Mouse (Mus musculus) gastrocnemius, postnatal 14 days (tissue): ENCODE measurements at regions not wholly inside any gene's neighbourhood (a gene's known extent, or its start where the extent isn't known, plus 50 kb on each side); places are given as distances from the start of the nearest gene placed in this dataset.

Experiments
- DNase-seq: peaks from one replicate; pipeline ENCODE4 v3.0.0; 2021; ENCODE audit warnings: mixed read lengths
- intact Hi-C: fragments of 180-260 bp; cut with DNase I; formaldehyde crosslinking; loops from one replicate; pipeline ENCODE4 v1.15.1; 2025; ENCODE audit warnings: low total_unique reads

DNA sequence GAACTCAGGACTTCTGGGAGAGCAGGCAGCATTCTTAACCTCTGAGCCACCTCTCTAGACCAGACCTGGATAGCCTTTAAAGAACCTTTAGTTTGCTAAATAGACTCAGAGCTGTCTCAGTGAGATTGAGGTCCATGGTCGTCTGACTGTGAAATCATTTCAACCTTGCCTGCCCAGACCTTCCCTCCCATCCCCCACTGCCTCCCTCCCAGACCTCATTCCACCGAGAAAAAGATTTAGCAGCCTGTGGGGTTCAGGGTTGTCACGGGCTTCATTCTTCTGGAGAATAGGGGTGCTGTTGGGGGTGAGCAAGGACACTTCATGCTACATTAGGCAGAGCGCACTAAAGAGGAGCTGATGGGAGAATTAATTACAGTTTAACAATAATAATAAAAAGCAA lies 126.7 kb upstream of the Neo1 start:
- intact Hi-C loops: no loop called here

GRCm38 (mm10) chr9:59157663-59158062 lies 121.4 kb upstream of the Neo1 start:
- intact Hi-C loops: no loop called here
- DNase-seq: no peak

More for the DNA sequence above, 126.7 kb upstream of the Neo1 start:
- no peak for DNase-seq

- DNase-seq: no peak
- intact Hi-C loops: no loop called here
These were observed 117.7 kb upstream of the Neo1 start for GRCm38 (mm10) chr9:59153945-59154344.

- DNase-seq: no peak
- intact Hi-C loops: no loop called here
These were observed 116.9 kb upstream of the Neo1 start for GRCm38 (mm10) chr9:59153126-59153525.

- intact Hi-C loops: no loop called here
- DNase-seq: no peak
These were observed 108.1 kb upstream of the Neo1 start for GRCm38 (mm10) chr9:59144256-59144800.

DNA sequence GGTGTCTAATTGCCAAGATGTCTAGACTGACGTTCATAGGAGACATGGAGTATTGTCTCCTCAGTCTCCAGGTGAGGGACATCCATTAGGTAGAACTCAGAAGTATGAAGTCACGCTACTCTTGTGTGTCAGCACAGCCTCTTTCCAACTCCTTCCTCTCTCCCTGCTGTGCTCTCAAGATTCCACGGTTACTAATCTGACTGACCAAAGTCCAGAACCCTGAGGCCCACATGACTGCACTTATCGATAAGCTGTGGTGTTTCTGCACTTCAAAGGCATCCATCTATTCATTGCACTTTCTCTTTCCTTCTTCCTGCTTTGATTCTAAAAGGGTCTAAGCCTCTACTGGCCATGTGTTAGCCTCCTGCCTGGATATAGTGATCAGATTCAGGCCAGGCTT lies 107.4 kb upstream of the Neo1 start:
- intact Hi-C loops: no loop called here

DNA sequence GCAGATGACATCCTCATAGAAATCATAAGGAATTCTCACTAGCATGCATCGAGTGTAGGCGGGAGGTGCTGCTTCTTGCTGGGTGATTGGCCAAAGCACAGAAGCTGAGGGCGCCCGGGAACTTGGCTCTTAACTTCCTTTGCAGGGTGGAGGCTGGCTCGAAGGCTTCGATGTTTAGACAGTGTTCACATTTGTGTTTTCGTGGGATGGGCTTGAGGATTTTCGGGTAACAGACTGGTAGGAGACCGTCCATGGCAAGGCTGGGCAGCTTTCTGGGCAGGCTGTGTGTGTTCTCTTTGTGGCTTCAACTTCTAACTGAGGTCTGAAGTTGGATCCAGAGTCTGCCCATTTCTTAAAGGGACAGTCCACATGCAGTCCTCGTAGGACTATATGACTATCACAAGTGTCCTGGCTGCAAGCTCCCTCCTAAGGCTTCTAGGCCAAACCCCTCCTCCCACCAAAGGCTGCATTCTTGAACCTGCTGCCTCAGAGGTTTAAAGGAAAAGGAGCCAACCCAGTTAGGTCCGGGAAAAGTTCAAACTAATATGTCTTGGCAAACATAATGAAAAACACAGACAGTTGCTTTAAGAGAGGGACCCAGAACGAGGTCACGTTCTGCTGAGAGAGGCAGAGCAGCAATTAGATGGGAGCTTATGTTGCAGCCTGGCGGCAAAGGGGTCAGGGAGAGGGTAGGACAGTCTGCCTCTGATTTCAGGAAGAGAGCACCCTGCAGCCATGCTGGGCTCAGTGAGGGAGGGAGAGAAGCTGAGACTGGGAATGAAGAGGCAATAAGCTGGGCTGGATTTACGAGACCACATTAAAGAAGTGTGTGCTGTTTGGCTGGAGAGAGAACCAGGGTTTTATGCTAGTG lies 98.2 kb upstream of the Neo1 start:
- intact Hi-C loops: no loop called here

More for the DNA sequence above, 107.4 kb upstream of the Neo1 start:
- DNase-seq: no peak

DNA sequence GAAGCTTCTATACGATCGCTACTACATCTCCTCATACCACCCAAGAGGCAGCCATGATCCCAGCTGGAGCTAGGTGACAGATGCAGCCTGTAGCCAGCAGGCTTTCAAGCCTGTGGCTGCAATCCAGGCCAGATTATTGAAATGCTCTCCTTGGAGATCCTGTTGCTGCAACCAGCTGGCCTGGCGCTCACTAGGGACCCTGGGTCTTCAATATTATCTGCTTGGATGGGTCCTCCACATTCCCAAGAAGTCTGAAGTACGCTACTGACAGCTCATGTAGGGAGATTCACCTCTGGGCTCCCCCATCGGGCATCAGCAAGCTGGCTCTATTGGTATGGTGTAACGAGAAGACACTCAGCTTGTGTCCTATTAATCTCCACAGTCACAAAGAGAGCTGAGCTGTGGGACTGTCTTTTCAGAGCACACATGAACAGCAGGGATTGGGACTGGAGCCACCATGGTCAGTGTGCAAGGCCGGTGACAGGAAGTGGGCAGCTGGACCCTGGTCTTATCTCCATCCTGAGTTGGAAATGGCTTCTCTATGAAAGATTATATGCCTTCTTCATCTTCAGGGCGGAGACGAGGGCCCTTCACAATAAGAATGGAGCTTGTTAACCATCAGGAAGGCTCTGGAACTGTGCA lies 93.6 kb upstream of the Neo1 start:
- DNase-seq: peak; percentile 33
- intact Hi-C loops: no loop called here

More for the DNA sequence above, 98.2 kb upstream of the Neo1 start:
- peak; percentile 55 for DNase-seq

DNA sequence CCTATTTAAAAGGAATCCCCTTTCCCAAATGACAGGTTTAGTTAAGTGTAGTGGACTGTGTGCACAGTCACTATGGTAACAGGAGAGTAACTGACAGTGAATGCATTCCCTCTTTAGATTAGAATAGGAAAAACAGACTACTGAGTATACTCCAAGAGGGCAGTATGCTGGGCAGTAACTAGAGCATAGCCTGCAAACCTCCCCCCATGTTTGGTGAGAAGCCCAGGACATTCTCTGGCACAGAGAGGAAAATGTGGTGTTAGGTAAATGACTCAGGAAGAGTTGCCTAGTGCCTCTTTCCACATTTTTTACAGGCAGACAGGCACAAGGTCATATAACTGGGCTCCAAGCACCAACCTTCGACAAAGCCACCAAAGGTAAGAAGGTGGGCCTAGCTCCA lies 93.0 kb upstream of the Neo1 start:
- DNase-seq: peak; percentile 20
- intact Hi-C loops: no loop called here

DNA sequence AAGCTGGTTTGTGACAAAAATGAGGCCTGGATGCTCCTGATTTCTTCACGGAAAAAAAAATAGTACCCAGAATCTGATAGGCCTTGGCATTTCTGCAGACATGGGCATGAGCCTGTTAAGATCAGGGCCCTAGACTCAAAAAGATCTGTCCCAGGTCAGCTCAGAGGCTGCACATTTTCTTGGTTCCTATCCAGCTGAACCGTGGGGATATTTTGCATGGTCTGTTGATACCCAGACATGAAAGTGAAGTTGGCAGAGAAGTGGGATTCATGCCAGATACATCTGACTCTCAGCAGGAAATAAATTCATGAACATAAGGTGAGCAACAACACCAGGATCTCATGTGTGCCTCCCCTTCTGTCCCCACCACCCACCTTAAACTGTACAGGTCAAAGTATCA lies 91.8 kb upstream of the Neo1 start:
- intact Hi-C loops: no loop called here
- no peak for DNase-seq

DNA sequence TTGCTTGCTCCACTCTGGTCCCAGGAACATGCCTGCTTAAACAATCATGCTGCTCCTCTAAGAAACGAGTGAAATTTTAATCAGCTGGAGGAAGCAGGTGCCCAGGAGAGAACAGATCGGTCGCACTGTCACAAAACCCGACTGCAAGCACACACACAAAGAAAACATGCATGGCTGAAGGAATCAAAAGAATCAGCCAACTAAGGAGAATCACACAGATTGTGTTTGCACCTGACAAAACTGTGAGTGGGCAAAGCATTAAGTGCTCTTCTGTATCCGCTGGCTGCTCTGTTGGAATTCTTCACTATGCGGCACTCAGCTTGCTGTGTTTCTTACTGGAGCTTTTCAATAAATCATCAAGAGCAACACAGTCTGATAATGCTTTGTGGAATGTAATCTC lies 89.6 kb upstream of the Neo1 start:
- DNase-seq: no peak
- intact Hi-C loops: no loop called here

- DNase-seq: no peak
These were observed 80.3 kb upstream of the Neo1 start for GRCm38 (mm10) chr9:59116561-59116960.

GRCm38 (mm10) chr9:59113859-59114258 lies 77.6 kb upstream of the Neo1 start:
- intact Hi-C loops: no loop called here
- no peak for DNase-seq

More at GRCm38 (mm10) chr9:59116561-59116960, 80.3 kb upstream of the Neo1 start:
- intact Hi-C loops: no loop called here

- intact Hi-C loops: no loop called here
- no peak for DNase-seq
These were observed 63.5 kb upstream of the Neo1 start for GRCm38 (mm10) chr9:59099738-59100137.

- intact Hi-C loops: no loop called here
- DNase-seq: peak; percentile 61
These were observed 61.3 kb upstream of the Neo1 start for GRCm38 (mm10) chr9:59097564-59097963.

GRCm38 (mm10) chr9:59096551-59097268 lies 60.5 kb upstream of the Neo1 start:
- intact Hi-C loops: no loop called here
- DNase-seq: no peak

DNA sequence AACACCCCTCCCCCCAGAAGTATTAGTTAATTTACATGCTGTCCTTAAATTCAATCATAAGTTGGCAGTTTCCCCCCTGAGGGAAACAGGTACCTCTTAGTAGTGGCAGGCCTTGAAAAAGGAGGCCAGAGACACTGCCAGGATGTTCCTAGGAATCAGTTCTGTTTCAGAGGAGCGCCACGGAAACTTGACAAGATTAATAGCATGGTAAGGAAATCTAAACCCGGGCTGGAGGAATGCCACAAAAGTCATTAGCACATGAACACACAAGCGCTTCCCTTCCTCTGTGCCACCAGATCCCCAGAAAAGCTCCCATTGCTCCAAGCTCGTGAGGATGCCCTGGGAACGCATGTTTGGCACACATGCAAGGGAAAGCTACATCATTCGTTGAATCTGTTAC lies 59.4 kb upstream of the Neo1 start:
- DNase-seq: peak; percentile 17
- intact Hi-C loops: no loop called here

DNA sequence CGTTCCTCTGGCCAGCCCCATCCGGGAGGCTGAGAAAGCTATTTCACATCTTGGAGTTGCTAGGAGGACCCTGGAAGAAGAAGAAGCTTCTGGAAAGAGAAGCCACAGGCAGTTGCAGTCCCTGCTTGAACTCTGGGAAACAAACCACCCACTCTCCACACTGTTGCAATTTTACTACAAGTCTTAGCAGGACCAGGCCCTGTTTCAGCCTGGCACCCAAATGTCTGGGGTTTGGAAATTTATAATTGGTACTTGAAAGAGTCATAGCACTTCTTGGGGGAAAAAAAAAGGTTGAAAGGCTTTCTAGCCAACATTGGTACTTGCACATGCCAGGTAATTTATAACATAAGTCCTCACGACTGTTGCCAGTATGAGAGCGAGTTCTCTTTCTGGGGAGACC lies 57.9 kb upstream of the Neo1 start:
- intact Hi-C loops: no loop called here
- no peak for DNase-seq

DNA sequence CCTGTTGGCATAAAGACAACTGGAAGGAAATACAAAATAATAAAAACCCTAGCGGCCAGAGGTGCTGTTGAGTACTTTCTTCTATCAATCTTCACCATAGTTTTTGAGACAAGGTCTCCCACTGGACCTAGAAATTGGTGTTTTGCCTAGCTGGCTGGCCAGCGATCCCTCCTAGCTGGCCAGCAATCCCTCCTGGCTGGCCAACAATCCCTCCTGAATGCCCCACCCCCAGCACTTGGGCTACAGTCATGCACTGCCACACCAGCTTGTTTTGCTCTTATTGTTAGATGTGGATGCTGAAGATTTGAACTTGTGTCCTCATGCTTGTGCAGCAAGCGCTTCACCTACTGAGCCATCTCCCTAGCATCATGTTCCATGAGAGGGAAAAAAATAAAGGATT lies 54.9 kb upstream of the Neo1 start:
- intact Hi-C loops: no loop called here
- peak; percentile 29 for DNase-seq

DNA sequence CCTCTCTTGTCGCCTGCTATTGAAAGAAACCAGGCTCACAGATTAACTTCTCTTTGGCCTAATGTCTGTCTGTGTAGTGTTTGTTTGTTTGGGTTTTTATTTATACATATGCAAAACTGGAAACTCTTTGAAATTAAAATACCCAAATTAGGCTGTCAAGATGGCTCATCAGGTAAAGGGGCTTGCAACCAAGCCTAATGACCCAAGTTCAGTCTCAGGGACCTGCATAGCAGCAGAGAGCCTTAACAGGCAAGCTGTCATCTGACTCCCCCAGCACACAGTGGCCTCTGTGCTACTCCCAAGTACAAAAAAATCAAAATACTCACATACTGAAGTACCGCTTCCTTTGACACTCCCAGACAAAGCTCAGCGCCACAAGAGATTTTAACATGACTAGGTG lies 51.5 kb upstream of the Neo1 start:
- intact Hi-C loops: no loop called here
- DNase-seq: no peak
